Mouse (Mus musculus): Measurements from ENCODE around the gene Exoc3l4.

The Exoc3l4 gene

GRCm38 (mm10) chr12:111411631-111412355, 5.0 kb upstream of the Exoc3l4 start:
- DNase-seq (ENCODE audit: low read depth, low spot score), result no peak

GRCm38 (mm10) chr12:111412581-111413284, 4.1 kb upstream of the Exoc3l4 start:
- DNase-seq (ENCODE audit: low read depth, low spot score), result no peak

GRCm38 (mm10) chr12:111413300-111413699, 3.5 kb upstream of the Exoc3l4 start:
- DNase-seq (ENCODE audit: low read depth, low spot score), result no peak

- no peak for DNase-seq (ENCODE audit: low read depth, low spot score)
These were observed 3.1 kb downstream of the Exoc3l4 start for GRCm38 (mm10) chr12:111419918-111420317.

GRCm38 (mm10) chr12:111420946-111421709, 4.3 kb downstream of the Exoc3l4 start:
- DNase-seq (ENCODE audit: low read depth, low spot score), result no peak

- DNase-seq (ENCODE audit: low read depth, low spot score), result no peak
These were observed 6.0 kb downstream of the Exoc3l4 start for GRCm38 (mm10) chr12:111422852-111423251.

GRCm38 (mm10) chr12:111423570-111424129, 6.8 kb downstream of the Exoc3l4 start:
- no peak for DNase-seq (ENCODE audit: low read depth, low spot score)

GRCm38 (mm10) chr12:111424547-111424946, 7.7 kb downstream of the Exoc3l4 start:
- DNase-seq (ENCODE audit: low read depth, low spot score), result no peak

GRCm38 (mm10) chr12:111425258-111425657, 8.4 kb downstream of the Exoc3l4 start:
- DNase-seq (ENCODE audit: low read depth, low spot score), result no peak

GRCm38 (mm10) chr12:111425789-111426460, 9.1 kb downstream of the Exoc3l4 start:
- no peak for DNase-seq (ENCODE audit: low read depth, low spot score)

- DNase-seq (ENCODE audit: low read depth, low spot score), result no peak
These were observed 10.8 kb downstream of the Exoc3l4 start for GRCm38 (mm10) chr12:111427438-111428113.

GRCm38 (mm10) chr12:111428364-111428763, 11.5 kb downstream of the Exoc3l4 start:
- DNase-seq (ENCODE audit: low read depth, low spot score), result no peak

GRCm38 (mm10) chr12:111428961-111429911, 12.4 kb downstream of the Exoc3l4 start:
- DNase-seq (ENCODE audit: low read depth, low spot score), result no peak

GRCm38 (mm10) chr12:111430049-111430867, 13.4 kb downstream of the Exoc3l4 start:
- DNase-seq (ENCODE audit: low read depth, low spot score), result no peak

- DNase-seq (ENCODE audit: low read depth, low spot score), result no peak
These were observed 14.3 kb downstream of the Exoc3l4 start for GRCm38 (mm10) chr12:111430868-111431817.

- no peak for DNase-seq (ENCODE audit: low read depth, low spot score)
These were observed 15.3 kb downstream of the Exoc3l4 start for GRCm38 (mm10) chr12:111432097-111432496.

GRCm38 (mm10) chr12:111432751-111433331, 16.0 kb downstream of the Exoc3l4 start:
- DNase-seq (ENCODE audit: low read depth, low spot score), result no peak

All from brain, embryonic 18.5 days (tissue).